Mouse (Mus musculus): ENCODE measurements at regions not wholly inside any gene's neighbourhood (a gene's known extent, or its start where the extent isn't known, plus 50 kb on each side); places are given as distances from the start of the nearest gene placed in this dataset.
"Not testable (repeated sequence)": the region's sequence is repeated elsewhere in the genome, so short reads cannot be mapped to it uniquely, and the experiment has no call there.

DNA sequence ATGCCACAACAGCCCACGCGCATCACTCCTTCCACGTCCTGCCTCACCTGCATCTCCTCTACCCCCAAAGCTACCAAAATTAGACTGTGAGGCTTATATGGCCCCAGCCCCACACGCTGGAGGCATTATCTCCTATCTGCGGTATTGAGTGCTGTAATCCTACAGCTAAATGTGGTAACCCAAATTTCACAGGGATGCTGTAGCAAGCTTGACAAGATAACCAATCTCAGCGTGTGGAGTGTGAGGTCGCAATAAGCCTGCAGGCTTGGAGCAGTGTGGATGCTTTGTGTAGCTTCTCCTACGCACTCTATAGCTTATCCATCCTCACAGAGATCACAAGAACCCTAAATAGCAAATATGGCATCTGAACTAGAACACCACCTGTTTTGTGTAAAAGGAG lies 251.2 kb upstream of the Kcnh8 start:
- no peak for DNase-seq (ENCODE audit: low spot score)

DNA sequence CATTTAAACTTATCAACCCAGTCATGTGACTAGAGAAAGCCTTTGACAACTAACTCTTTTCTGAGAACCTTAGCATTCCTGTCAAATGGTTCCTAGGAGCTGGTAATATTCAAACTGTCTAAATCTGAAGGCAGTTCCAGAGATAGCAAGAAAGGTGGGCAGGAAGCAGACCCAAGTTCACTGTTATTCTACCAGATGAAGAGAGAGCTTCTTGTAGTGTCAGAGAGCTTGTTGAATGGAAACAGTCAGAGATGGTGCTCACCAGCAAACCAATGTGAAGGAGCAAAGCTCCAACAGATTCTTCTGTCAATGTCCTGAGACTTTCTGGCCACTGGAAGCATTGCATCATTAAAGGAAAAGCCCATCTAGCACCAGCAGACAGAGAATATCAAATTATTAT lies 251.8 kb upstream of the Kcnh8 start:
- no peak for DNase-seq (ENCODE audit: low spot score)

DNA sequence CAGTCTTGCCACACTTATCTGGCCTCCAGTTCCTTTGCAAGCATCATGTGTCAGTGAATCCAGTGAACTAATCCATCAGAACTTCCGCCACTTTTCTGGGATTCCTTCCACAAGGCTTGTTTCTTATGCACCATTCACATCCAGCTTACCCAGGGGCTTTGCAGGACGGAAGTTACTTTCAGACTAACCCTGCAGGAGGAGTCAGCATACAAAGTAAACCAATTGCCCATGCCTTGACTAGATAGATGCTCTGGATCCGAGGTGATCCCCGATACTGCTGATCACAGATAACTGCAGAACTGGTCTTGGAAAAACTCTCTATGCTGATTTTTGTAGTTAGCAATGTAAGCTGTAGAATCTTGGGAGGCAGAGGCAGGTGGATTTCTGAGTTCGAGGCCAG lies 252.6 kb upstream of the Kcnh8 start:
- no peak for DNase-seq (ENCODE audit: low spot score)

DNA sequence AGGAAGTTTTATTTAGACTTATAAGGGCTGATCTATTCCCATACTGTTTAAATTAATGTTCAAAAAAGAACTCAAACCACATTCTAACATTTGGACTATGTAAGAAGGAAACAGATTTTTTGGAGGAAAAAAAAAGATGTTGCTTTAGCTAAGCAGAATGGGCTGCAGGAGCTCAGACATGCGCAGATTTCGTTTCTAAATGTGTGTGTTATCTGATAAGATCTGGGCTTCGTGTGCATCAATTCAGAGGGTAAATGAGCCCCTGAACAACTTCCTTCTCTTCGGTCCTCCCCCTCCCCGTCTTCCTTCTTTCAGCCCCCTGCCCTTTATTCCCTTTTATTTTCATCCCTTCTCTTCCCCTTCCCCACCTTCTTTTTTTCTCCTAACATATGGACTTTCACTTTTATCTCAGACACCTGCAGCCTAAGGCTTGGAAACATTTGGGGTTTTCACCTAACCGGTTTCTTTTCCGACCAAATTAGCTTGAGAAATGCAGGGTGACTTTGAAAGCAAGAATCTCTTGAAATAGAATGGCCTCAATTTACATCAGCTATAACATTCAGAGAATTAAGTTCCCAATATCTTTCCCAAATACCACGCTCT lies 253.9 kb upstream of the Kcnh8 start:
- no peak for DNase-seq (ENCODE audit: low spot score)

DNA sequence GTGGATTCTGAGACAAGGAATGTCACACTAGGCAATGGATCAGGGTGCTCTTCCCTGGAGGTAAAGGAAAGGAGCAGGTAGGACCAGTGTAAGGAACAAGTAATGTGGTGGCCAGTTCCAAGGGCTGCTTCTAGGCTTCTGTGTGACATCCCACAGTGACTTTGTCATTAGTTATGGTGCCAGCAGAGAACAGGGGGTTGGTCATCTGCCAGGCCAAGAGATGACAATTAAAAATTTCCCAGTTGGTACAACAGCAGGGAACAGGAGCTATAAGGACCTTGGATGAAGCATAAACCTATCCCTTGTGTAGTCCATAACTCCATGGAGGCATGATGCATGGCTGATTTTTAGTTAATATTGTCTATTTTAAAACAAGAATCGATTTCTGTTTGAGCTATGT lies 281.9 kb upstream of the Kcnh8 start:
- no peak for DNase-seq (ENCODE audit: low spot score)

DNA sequence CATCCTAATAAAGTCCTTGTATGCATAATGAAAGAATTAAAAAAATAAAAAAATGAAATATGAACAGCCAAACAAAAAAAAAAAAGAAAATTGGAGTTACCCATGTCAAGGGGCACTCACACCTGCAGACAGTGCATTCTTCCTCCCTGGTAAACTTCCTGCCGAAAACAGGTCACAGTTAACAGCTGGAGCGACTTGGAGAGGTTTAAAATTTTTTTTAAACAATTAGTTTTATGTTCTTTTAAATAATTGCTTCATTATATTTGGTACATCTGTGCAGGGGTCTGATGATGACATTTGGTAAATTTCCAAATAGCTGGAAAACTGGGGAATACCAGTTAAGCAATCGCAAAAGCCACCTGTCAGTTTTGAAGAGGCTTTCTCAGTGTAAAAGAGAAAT lies 285.5 kb upstream of the Kcnh8 start:
- no peak for DNase-seq (ENCODE audit: low spot score)

DNA sequence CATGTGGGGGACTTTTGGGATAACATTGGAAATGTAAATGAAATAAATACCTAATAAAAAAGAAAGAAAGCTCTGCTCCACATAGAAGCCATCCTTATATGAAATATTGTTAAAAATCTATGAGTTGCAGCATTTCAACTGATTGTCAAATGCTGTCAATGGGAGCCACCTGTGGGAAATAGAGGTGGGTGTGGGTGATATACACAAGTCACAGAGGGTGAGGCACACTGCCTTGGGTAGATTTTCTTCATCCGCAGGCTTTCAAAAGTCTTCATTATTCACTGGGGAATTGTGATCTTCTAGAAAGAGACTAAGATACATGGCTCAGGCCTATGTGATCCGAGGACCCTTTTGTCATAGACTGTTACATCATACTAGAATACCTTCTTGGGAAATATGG lies 286.6 kb upstream of the Kcnh8 start:
- no peak for DNase-seq (ENCODE audit: low spot score)

DNA sequence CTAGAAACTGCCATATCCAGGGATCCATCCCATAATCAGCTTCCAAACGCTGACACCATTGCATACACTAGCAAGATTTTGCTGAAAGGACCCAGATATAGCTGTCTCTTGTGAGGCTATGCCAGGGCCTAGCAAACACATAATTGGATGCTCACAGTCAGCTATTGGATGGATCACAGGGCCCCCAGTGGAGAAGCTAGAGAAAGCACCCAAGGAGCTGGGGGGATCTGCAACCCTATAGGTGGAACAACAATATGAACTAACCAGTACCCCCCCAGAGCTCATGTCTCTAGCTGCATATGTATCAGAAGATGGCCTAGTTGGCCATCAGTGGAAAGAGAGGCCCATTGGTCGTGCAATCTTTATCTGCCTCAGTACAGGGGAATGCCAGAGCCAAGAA lies 287.1 kb upstream of the Kcnh8 start:
- not testable (repeated sequence) for DNase-seq (ENCODE audit: low spot score)

DNA sequence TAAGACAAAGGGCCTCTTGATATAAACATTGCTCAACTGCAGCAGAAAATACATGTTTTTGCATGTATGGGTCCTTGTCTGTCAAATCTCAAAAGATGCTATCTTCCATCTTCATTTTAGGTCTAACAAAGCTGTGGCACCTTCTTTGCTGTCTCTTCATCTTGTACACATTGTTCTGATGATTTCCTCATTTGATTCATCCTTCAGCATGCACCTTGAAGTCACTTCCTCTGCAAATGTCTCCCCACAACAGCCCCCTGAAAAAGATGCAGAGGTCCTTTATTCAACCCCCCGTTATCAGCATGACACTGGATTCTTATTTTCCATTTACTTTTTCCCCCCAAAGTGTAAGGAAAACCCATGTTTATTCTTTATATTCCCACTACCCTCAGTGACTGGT lies 290.5 kb upstream of the Kcnh8 start:
- no peak for DNase-seq (ENCODE audit: low spot score)

DNA sequence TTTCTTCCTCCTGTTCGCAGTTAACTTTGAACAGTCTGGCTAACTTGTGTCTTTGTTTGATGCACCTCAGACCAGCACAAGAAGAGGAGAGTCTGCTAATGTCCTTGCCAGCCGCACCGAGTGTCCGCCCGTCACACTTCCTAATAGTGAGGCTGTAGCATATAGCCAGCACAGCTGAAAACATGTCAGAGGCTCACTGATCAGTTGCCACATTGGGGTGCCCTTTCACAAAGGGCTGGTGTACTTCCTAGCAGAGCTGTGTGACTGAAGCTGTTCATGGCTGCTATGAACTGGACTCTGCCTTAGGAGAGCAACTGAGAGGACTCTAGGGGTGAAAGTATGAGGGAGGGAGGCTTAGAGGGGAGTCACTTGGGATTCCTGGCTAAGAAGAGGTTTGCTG lies 293.7 kb upstream of the Kcnh8 start:
- DNase-seq (ENCODE audit: low spot score): no peak

DNA sequence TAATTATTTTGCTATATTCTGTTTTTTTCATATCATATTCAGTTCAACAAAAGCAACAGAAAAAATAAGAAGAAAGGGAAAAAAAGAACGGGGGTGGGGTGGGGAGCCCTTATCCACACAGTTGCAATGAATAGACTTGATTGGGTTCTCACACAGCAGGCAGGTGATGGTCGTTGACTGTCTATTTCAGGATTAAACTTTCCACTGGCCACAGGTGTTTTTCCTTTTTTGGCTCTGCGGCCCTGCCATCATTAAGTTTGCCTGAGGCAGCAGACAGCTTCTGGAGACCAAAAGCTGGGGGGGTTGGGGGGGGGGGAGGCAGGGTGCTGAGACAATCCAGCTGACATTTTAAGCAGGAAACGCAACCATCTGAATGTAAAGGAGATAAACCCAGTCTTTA lies 298.4 kb upstream of the Kcnh8 start:
- DNase-seq (ENCODE audit: low spot score): no peak

DNA sequence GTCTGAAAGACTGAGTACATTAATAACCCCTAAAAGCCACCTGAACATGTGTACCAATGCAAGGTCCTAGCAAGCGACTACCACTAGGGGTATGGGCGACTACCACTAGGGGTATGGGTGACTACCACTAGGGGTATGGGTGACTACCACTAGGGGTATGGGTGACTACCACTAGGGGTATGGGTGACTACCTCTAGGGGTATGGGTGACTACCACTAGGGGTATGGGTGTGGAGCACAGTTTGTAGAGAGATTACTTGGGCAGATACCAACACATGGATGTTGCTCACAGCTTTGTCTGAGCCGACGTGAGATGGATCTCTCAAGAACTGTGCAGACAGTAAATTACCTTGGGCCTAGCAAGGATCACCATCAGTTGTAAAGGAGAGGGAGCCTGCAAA lies 299.2 kb upstream of the Kcnh8 start:
- no peak for DNase-seq (ENCODE audit: low spot score)

DNA sequence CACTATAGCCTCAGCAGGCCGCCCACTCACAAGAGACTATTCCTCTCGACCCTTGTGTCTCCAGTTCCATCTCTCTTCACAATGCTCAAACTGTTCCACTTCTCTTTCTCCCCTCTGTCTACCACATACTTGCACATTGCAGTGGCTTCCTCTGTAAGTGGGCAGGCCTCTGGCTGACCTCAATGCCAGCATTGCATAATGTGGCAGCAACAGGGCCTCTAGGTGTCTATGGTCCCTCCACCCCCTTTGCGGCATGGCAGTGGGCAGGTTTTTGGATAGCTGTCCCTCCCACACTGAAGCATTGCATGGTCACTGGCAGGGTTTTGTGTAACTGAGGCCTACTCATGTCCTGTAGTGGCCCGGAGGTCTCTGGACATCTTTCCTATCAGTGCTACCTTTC lies 302.7 kb upstream of the Kcnh8 start:
- DNase-seq (ENCODE audit: low spot score): no peak

DNA sequence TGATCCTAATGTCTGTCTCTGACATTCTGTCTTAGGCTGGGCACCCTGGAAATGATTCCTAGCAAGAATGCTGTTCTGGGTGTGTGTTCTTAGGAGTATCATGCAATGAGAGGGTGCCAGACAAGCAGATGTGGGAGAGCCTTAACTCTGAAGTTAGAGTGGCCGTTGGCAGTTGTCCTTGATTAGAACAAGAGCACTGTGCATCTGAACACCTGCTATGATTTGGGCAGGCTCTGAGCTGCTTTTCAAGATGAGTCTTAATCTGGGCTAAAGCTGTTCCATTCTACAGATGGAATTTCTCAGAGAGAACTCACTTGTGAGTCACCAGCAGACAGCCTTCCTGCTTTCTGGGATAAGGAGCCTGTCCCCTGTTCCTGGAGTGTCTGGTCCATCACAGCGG lies 317.1 kb upstream of the Kcnh8 start:
- DNase-seq (ENCODE audit: low spot score): no peak

DNA sequence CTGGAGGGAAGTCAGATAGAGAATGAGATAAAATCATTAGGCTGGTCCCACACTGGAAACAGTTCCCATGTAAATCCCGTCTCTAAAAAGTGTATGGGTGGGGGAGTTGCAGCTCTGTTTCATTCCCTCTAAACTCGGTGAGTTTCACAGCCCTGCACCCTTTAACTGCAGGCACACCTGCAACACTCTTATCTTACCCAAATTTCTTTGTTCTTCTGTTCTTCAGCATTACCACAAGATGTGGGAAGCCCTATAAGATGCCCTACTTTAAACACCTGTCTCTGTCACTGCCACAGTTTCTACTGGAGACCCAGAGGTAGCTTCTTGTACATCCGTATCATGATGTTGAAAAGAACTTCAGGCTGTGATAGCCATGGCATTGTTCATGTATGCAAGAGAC lies 320.2 kb upstream of the Kcnh8 start:
- DNase-seq (ENCODE audit: low spot score): no peak

DNA sequence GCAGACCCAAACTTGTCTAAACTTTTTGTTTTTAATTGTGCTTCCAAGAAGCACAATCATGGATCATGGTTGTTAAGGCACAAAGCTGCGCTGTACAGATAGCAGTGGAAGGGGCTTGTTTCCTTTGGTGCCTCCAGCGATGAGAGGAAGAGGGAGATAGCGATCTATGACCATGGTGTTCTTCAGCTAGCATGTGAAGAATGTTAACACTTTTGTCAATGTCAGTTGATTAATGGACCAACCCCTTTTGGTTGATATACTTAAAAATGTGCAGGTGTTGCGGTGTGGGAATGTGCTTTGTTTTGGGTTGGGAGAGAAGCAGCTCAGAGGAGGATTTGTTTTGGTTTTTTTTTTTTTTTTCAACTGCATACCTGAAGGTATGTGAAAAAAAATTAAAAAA lies 324.0 kb upstream of the Kcnh8 start:
- no peak for DNase-seq (ENCODE audit: low spot score)

DNA sequence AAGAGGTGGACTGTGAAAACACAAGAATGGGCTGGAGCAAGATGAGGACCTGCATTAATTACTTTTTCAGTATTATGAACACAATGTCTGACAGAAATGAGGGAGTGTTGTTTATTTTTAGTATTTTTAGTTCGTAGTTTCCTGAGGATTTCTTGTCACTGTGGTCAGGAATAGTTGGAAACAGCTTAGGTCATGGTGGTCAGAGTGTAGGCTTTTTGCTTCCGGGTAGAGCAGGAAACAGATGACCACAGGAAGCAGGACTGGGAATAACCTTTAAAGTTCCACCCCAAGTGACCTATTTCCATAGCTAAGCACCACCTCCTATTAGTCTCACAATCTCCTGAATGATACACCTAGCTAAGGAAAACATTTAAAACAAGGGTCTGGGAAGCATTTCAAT lies 333.7 kb upstream of the Kcnh8 start:
- no peak for DNase-seq (ENCODE audit: low spot score)

DNA sequence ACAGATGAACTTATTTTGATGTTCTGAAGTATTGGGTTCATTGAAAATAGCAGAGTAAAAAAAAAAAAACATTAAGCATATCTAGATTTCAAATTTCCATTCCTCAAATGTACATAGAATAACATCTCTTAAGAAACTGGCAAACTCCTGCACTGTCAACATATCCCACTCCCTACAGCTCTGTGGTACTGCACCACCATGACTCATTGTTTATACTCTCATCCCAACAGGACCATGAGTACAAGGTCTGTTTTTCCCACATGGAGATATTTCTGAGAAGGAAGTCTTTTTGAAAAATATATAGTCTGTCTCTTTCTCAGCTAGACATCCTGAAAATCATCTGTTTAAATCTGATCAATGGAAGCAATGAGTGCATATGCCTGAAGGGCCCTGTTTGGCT lies 351.2 kb upstream of the Kcnh8 start:
- no peak for DNase-seq (ENCODE audit: low spot score)

DNA sequence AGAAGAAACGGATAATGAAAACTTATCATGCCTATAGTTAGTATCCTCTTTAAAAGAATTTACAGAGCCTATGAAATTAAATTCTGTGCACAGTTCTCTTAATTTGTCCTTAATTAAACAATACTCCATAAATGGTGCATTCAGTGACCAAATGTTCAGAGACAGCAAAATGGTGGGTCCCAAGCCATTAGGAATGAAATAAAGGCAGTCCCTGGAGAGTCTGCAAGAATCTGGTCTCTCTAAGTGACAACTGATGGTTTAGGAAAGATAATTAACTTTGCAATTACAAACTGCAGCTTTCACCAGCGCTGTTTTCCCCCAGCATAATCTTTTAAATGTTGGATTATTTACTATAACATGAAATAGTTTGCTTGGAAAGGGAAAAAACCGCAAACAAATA lies 376.9 kb upstream of the Kcnh8 start:
- no peak for DNase-seq (ENCODE audit: low spot score)

DNA sequence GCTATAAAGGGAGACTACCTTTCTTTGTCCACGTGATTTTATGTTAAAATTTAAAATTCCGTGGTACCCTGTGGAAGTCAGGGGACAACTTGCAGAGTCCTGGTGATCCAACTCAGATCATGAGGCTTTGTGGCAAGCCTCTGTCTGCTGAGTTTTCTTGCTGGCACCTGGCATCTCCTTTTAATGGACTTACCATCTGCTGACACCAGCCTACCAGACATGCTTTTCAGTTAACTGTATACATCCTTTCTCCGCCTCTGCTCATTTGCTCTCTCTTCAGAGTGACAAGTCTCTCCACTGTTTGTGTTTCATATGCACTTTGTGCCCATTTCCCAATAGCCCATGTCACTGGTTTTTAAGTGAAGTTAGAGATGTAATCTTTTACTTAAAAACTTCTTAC lies 382.1 kb upstream of the Kcnh8 start:
- no peak for DNase-seq (ENCODE audit: low spot score)

DNA sequence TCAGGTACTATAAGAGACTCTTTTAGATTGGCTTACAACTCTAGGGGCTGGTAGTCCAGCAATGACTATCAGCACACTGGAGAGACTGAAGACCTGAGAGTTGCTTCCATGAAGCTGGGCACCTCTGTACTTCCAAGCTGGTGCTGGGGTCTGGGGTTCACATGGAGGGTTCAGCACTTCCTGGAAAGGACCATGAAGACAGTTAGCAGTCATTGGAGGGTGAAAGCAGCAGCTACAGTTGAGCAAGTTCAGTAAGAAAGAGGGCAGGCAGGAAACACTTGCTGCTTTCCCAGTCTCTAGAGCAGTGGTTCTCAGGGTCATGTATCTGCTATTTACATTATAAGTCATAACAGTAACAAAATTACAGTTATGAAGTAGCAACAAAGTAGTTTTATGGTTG lies 384.3 kb upstream of the Satb1 start:
- DNase-seq (ENCODE audit: low spot score): no peak

DNA sequence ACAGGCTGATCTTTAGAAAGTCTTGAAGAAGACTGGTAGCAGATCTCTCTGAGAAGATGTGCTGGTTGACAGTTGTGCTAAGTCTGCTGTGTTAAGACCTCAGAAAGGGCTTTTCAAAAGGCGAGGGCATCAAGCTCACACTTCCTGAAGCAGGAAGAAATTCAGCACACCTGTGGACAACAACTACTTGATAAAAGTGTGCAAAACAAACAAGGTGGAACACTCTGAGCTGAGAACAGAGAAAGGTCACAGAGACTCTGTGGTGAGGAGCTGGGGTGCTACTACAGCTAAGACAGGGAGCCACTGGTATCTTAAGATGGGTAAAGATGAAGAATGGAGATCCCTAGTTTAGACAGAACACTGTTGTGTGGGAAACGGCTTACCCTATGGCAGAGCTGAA lies 379.9 kb upstream of the Satb1 start:
- DNase-seq (ENCODE audit: low spot score): no peak

DNA sequence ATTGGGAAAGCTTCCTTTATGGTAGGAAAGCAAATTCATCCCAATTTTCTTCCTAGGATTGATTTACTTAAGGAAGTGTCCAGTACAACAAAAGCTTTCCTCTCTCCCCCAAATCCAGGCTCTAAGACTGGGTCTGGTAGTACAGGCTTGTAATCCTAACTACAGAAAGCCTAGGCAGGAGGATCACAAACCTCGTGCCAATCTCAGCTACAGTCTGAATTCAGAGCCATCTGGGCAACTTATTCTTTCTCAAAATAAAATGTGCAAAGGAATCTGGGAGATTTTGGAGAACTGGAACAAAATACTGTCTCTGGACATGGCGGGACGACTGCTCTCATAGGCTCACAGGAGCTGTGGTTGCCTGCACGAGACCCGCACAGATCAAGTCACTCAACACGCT lies 377.4 kb upstream of the Satb1 start:
- no peak for DNase-seq (ENCODE audit: low spot score)

DNA sequence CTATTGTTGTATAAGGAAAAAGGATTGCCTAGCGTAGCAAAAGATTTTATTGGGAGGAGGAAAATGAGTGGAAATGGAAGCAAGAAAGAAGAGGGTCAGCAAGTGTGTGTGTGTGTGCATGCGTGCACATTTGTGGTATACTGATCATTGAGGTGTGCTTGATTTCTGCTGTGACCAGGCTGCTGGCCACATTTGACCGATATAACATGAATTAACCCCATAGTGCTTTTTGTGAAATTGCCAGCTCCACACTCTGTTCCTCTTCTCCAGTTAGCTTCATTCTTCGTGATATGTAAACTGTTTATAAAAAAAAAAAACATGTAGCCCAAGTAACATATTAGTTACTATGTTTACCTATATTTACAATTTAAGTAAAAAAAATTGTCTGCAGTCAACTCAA lies 364.6 kb upstream of the Satb1 start:
- no peak for DNase-seq (ENCODE audit: low spot score)

DNA sequence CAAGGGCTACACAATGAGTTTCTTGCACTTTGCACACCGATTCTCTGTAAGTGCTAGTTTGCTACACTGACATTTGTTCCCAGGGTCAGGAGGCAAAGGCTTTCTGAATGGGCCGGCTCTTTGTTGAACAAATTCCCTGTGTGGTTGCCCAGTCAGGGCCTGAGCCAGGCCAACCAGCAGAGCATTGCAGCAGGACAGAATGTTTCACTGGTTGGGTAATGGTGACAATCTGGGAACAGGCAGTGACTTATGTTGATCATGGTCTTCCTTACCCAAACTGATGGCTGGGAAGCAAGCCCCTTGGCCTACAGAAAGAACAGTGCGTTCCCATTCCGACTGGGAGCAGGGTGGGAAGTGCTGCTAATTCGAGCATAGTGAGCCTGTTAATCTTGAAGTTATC lies 363.7 kb upstream of the Satb1 start:
- DNase-seq (ENCODE audit: low spot score): no peak

Measured in c-Kit-positive CD71-positive TER-119-positive erythroid progenitor cells, embryonic 14.5 days (primary cell).